Mouse (Mus musculus): ENCODE results near the gene Ccdc28b.

DNA sequence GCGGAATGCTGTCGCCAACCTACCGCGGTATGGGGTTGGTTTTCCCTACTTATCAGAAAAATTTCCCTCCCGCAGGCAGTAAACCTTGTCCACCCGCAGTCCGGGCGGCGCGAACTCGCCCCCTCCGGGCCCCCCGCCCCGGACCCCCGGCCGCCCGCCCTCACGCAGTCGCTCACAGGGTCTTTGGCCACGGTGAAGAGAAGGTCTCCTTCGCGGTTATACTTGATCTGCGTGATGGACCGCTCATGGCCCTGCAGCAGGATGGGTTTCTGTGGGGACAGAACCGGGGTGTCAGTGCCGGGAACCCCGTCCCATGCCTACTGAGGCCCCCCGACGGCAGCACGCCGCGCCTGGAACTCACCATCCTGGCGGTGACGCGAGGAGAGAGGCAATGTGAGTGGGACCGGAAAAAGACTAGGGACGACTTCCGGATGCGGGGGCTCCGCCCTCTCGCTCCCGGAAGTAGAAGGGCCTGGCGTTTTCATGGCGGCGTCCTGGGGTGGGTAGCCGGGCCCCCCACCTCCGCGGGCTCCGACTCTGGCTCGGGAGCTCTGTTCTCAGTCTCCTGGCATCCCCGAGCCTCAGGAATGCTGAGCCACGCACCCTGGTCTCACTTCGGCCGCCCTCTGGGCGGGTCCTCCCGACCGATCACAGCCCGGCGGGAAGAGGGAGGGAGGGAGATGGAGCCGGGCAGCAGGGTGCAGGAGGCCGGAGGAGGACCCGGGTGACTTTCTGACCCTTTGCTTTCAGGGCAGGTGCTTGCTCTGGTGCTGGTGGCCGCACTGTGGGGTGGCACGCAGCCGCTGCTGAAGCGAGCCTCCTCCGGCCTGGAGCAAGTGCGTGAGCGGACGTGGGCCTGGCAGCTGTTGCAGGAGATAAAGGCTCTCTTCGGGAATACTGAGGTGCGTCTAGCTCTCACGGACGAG lies 23.3 kb downstream of the Ccdc28b start, which contains the start of the genes Eif3i and Tmem234:
- TF ChIP-seq CTCF (IDR thresholded peaks at IDR 0.05; ENCODE audit: low read depth) (0 out of 2 replicates have a peak, but pooled peaks have one; percentile 9), EP300 (IDR thresholded peaks at IDR 0.05; ENCODE audit: low read depth) (peak; percentile 50; the same call in 1 of the 2 replicates)

All from heart, postnatal 0 days (tissue).